Mouse (Mus musculus): ENCODE measurements around the gene Arpc5.

GRCm38 (mm10) chr1:152810533-152811439, 44.4 kb downstream of the Arpc5 start:
- TF ChIP-seq CTCF (conservative IDR thresholded peaks at IDR 0.05; ENCODE audit: low read length) (no peak), NANOG (IDR thresholded peaks at IDR 0.05; ENCODE audit: borderline replicate concordance, low read length) (no peak), POU5F1 (IDR thresholded peaks at IDR 0.05; ENCODE audit: borderline replicate concordance, low read length) (no peak)
